Mouse (Mus musculus) CD4-positive, CD25-positive, alpha-beta regulatory T cell, adult 2 months (primary cell): ENCODE measurements around the gene Cep68.

Experiments used
- DNase-seq: peaks from one replicate; pipeline ENCODE4 v3.0.0-alpha.2; 2012; ENCODE audit warnings: low read depth, low spot score

The Cep68 gene

DNA sequence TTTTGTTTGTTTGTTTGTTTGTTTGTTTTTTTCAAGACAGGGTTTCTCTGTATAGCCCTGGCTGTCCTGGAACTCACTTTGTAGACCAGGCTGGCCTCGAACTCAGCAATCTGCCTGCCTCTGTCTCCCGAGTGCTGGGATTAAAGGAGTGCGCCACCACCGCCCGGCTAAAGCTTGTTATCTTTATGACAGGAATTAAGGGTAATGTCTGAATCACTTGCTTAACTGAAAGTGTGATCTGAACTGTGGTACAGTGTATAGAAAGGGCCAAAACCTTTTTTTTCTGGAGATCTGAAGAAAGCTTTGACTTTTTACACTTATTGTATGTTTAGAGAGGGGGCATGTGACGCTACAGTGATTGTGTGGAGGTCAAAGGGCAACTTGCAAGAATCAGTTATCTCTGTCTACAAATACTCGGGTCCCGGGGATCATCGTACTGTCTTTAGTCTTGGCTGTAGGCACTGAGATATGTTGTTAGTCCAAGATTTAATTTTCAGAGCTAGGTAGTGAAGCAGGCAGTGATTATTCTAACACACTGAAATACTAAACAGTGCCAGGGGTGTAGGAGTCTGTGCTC is 44.3 kb downstream of the Cep68 start:
- no peak for DNase-seq

DNA sequence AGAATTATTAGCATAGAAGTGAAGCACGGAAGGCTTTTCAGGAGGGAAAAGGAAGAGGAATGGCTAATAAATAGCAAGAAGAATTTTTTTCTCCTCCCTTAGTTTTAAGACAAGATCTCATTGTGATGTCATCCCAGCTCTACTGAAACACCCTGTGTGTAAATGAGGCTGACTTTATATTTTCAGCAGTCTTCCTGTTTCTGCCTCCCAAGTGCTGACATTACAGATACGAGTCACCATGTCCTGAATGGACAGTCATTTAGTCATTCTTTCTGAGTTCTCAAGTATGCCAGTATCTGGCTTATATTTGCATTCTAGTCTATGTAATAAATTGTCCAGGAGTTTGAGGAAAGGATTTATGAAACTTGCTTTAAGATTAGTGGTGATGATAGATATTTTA is 44.9 kb downstream of the Cep68 start:
- peak; percentile 24 for DNase-seq

DNA sequence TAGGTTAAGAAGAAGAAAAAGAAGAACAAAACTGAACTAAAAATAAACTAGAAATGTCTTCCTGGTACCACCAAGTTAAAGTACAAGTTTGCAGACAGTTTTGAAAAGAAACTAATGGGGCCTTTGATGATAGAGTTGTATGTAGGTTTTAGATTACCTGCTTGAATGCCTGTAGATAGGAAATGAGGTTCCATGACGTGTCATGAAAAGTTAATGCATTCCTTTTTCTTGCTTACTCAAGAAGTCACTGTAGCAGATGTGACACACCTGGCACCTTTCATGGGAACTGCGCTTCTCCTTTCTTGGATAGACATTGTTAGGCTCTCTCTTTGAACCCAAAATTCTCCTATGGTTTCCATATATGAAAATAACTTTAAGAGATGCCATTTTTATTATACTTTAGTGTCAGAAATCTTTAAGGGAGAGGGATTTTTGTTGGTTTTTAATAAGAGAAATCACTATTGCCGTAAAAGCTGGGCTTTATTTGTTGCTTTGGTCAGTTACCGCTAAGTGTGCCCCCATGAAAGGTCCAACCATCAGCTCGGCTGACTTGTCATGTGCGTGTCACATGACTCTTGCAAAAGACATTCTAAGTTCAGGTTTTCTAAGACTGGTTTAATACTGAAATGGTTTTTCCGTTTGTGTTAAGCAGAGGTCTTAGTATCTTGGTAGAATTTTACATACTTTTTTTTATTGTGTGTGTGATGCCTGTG is 46.8 kb downstream of the Cep68 start:
- peak; percentile 59 for DNase-seq

DNA sequence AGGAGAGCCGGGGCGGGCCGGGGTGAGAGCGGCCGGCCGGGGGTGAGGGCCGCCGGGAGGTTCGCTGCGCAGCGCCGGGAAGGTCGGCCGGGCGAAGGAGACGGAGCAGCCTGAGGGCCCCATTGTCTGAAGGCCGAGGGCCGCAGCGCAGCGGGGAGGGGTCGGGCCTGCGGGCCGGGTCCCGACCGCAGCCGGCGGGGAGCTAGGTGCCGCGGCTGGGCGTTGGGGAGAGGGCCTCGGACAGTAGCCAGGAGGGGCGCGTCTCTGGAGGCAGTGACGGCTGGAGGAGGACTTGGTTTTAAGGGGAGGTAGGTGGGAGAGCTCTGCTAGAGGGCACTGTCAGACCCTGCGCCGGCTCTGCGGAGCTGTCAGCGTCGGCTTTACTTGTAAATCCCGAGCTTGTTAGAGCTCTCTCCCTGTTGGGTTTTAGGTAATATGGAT is 47.5 kb downstream of the Cep68 start:
- peak; percentile 65 for DNase-seq

DNA sequence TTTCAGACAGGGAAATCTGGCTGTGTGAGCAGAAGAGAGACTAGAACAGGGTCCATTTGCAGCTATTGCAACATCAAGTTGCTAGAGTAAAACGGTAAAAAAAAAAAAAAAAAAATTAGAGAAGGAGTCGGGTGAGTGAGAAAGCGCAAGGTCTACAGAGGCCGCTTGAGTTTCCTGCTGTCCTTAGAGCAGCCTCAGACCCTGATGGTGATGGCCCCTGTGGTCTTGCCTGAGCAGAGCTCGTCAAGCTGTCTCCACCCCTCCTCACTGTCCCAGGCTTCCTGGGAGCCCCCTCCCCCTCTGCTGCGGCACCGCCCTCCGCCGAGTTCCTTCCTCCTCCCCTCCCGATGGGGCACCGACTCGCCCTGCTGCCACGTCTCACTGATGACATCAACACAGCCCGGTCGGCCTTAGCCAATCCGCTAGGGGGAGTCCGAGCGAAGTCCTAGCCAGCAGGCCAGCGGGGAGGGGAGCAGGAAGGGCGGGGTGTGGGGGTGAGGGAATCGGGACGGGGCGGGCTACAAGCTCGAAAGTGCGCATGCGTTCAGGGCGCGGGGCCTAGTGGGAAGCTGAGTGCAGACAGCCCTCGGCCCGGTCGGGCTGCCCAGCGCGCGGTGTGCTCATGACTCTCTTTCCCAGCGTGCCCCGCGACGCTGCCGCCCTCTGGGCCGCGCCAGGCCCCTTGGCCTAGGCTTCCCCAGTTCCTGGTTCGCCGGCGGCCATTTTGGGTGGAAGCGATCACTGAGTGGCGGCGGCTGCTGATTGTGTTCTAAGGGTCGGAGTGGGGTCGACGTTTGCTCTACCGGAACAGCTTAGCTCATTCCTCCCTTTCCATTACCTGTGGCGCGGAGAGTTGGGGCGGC is 48.3 kb downstream of the Cep68 start, which contains the start of gene Rab1a:
Gene Rab1a (plus strand): TSS at position 720 of the 863 bp plus-strand sequence.
- DNase-seq = peak; percentile 100

DNA sequence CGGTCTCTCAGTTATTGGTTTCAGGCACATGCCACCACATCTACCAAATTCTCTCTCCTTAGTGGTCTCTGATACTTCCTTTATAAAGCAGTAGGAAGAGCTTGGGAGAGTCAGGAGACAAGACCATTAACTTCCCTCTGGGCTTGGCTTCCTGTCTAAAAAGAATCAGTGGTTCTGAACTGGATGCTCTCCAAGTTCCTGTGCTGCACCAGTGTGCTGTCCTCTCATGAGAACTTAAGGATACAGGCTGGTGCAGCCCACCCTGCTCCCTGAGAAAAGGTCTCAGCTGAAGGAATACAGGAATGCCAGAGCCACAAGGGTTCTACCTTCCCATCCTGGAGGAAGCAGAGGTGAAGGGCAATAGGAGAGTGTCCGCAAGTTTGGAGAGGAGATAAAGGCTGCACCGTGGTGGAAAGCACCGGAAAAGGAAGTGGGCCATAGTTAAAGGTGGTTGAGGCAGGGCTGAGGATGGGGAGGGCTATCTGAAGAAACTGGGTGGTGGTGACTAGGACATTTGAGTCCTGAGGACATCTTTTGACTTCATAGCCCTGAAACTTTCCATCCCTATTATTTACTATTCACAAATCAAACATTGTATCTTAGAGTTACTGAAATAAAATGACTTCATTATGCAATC is 56.0 kb downstream of the Cep68 start:
- no peak for DNase-seq

DNA sequence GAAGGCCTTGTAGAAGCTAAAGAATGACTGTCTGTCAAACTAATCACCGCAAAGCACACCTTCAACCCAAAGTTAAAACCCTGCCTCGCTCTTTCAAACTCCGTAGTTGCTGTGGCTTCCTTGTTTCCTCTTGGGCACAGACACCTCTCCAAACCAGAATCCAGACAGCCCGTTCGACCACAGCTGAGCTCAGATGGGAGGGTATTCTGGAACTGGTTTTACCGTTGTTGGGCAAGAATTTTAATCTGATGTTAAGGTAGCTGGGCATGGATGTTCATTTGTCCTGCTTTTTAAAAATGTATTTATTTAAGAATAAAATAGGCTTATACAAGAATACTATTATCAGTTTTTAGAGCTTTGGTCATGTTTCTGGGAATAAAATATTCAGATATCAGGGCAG is 62.0 kb downstream of the Cep68 start:
- no peak for DNase-seq
